Mouse (Mus musculus) spleen, adult 2 months (tissue): ENCODE measurements around the gene Smndc1. TPM values are rescaled to one million over a fixed set of nuclear protein-coding genes. Genes with fewer than 3 reads are reported as not detected.

ENCODE experiments used
- DNase-seq, 2 experiments: peaks; one replicate each; pipeline versions ENCODE4 v3.0.0 to v3.0.0-alpha.2; 2012 to 2021; ENCODE audit warnings: low spot score in 2 of 2, low read depth in 1 of 2
- H3K27ac ChIP-seq: fragments of 200-500 bp; 2 replicates; pipeline ENCODE4 v1.5.1; 2012; ENCODE audit warnings: low read length, inconsistent platforms; ENCODE audit not compliant: insufficient read depth
- H3K27me3 ChIP-seq: fragments of 200-500 bp; 2 replicates; pipeline ENCODE4 v1.6.1; 2012; ENCODE audit warnings: mild to moderate bottlenecking, moderate library complexity, low read length, inconsistent platforms; ENCODE audit not compliant: control insufficient read depth, insufficient read depth
- H3K36me3 ChIP-seq: fragments of 200-500 bp; 2 replicates; pipeline ENCODE4 v1.6.1; 2012; ENCODE audit warnings: mild to moderate bottlenecking, low read length, inconsistent platforms; ENCODE audit not compliant: control insufficient read depth, insufficient read depth
- H3K4me1 ChIP-seq: fragments of 200-500 bp; 2 replicates; pipeline ENCODE4 v1.6.1; 2011; ENCODE audit warnings: inconsistent platforms; ENCODE audit not compliant: control insufficient read depth, insufficient read depth, insufficient read length
- H3K4me3 ChIP-seq: fragments of 200-500 bp; 2 replicates; pipeline ENCODE4 v1.5.1; 2011; ENCODE audit warnings: mild to moderate bottlenecking, inconsistent platforms; ENCODE audit not compliant: insufficient read depth, insufficient read length; ENCODE audit errors: extremely low read depth
- CTCF ChIP-seq: fragments of 200-500 bp; IDR thresholded peaks from 2 replicates; pipeline ENCODE4 v1.5.1; 2011; ENCODE audit warnings: mild to moderate bottlenecking, inconsistent platforms; ENCODE audit not compliant: insufficient read depth, insufficient read length, insufficient replicate concordance; ENCODE audit errors: extremely low read depth
- POLR2A ChIP-seq: fragments of 200-500 bp; IDR thresholded peaks from 2 replicates; pipeline ENCODE4 v1.6.1; 2011; ENCODE audit warnings: low read depth, low read length, inconsistent platforms
- WGBS: fragments of 180-500 bp; shearing (Covaris S2); methylation state at CpG from one replicate; pipeline ENCODE4 v1.1.7; 2018; 5-methylcytosine and 5-hydroxymethylcytosine counted together
- polyA plus RNA-seq: library from polyadenylated mRNA; depleted of rRNA; stranded (reverse); fragments of >200 nt; gene quantifications from 2 replicates; pipeline ENCODE4 v1.2.3, GENCODE M21; 2012; rRNA removed

Smndc1 gene
- polyA plus RNA-seq, 1 experiment: 3.1 TPM

- H3K4me3 ChIP-seq: no peak overlapping the region
- no peak for DNase-seq
- TF ChIP-seq POLR2A (no peak), CTCF (no peak)
- WGBS: 96% methylated on average over 16 of the region's 16 CpGs
- no peak overlapping the region for H3K27ac ChIP-seq
- H3K36me3 ChIP-seq: peaks cover 4% of the 10 kb centered on the region; the same call in 1 of the 2 replicates
- no peaks in the 10 kb centered on the region for H3K4me1 ChIP-seq
- no peaks in the 10 kb centered on the region for H3K27me3 ChIP-seq
These were observed 46.3 kb downstream of the Smndc1 start for GRCm38 (mm10) chr19:53344062-53344461.

GRCm38 (mm10) chr19:53343174-53343881 lies 47.0 kb downstream of the Smndc1 start:
- Histone ChIP-seq H3K4me3 (no peak overlapping the region), H3K27me3 (no peaks in the 10 kb centered on the region), H3K27ac (no peak overlapping the region), H3K4me1 (no peaks in the 10 kb centered on the region), H3K36me3 (peaks cover 4% of the 10 kb centered on the region; the same call in 1 of the 2 replicates)
- 96% methylated on average over 13 of the region's 13 CpGs for WGBS
- TF ChIP-seq POLR2A (no peak), CTCF (no peak)
- DNase-seq: no peak

- Histone ChIP-seq H3K36me3 (no peaks in the 10 kb centered on the region), H3K4me3 (no peak overlapping the region), H3K27me3 (no peaks in the 10 kb centered on the region), H3K4me1 (no peaks in the 10 kb centered on the region), H3K27ac (no peak overlapping the region)
- 40% methylated on average over 6 of the region's 6 CpGs for WGBS
- no peak for DNase-seq
- no peak for TF ChIP-seq POLR2A
- no peak for TF ChIP-seq CTCF
These were observed 50.0 kb downstream of the Smndc1 start for GRCm38 (mm10) chr19:53340423-53340822.

GRCm38 (mm10) chr19:53335241-53335640 lies 55.1 kb downstream of the Smndc1 start:
- 94% methylated on average over 9 of the region's 9 CpGs for WGBS
- Histone ChIP-seq H3K27ac (no peak overlapping the region), H3K27me3 (no peaks in the 10 kb centered on the region), H3K4me3 (no peak overlapping the region), H3K36me3 (no peaks in the 10 kb centered on the region; the same call in 1 of the 2 replicates), H3K4me1 (0 out of 2 replicates have a peak, but pooled peaks cover 1% of the 10 kb centered on the region)
- DNase-seq: no peak
- TF ChIP-seq CTCF (no peak), POLR2A (no peak)

DNA sequence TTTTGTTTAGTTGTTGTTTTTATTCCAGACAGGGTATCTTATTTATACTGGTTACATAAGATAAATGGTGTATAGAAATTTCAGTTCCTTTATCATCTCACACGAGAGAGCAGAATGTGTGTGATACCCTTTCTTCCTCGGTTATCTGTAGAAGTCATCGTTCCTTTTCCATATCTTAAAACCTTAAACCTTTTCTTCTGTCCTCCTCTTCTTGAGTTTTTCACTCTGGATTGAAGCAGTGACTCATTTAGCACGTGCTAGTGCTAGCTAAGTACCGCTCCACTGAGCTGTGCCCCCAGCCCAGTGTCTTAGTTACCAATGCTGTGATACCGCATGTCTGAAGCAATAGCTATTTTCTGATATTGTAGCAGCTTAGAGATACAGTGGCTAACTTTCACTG lies 56.6 kb downstream of the Smndc1 start:
- 78% methylated on average over 6 of the region's 6 CpGs for WGBS
- TF ChIP-seq CTCF (no peak), POLR2A (no peak)
- Histone ChIP-seq H3K36me3 (no peaks in the 10 kb centered on the region; the same call in 1 of the 2 replicates), H3K4me1 (peaks cover 6% of the 10 kb centered on the region), H3K4me3 (no peak overlapping the region), H3K27me3 (no peaks in the 10 kb centered on the region), H3K27ac (no peak overlapping the region)
- DNase-seq: no peak

DNA sequence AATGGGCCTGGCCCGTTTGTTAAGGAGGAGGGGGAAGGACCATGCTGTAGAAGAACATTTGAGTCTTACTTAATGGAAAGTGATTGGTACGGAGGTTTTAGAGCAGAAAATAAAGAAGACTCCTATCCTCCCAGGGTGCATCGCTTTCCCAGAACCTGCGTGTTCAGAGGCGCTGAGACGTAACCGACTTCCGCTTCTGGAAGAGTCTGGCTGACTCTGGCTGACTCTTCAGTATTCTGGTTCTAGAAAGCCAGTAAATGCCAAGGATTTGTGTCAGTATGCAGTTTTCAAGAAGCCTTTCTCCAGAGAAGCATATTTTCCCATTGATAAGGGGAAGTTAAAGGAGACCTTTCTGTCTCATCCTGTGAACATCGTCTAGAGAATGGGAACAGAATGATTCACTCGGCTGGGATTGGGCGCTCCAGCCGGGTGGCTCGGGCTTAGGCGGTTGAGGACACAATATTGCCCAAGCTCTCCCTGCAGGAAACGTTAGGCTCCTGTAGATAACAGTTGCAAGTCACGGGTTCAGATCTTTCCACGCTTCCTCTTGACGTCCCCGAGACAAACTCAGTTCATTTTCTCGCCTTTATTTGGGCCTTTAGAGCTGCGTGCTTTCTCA lies 58.4 kb downstream of the Smndc1 start:
- no peaks in the 10 kb centered on the region for H3K27me3 ChIP-seq
- no peak overlapping the region for H3K4me3 ChIP-seq
- no peak for DNase-seq
- H3K4me1 ChIP-seq: peaks cover 6% of the 10 kb centered on the region
- no peak overlapping the region for H3K27ac ChIP-seq
- no peaks in the 10 kb centered on the region; the same call in 1 of the 2 replicates for H3K36me3 ChIP-seq
- WGBS: 90% methylated on average over 21 of the region's 21 CpGs
- TF ChIP-seq CTCF (no peak), POLR2A (no peak)

DNA sequence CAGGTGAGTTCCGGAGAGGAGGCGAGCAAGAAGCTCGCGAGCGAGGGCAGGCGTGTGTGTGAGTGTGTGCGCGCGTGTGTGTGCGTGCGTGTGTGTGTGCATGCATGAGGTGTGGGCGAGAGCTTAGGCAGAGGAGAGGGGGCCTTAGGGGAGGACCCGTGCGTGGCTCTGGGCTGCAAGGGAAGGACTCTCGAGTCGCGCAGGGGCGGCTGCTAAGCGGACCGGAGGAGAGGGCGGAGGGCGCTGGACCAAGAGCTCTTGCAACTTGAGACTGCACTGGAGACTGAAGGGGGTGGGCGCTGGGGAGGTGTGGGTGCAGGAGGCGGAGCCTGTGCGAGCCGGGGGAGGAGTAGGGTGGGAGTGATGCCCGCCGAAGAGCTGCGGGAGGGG lies 60.4 kb downstream of the Smndc1 start:
- Histone ChIP-seq H3K4me3 (peak overlapping the region; percentile 79), H3K27me3 (no peaks in the 10 kb centered on the region), H3K27ac (no peak overlapping the region), H3K36me3 (no peaks in the 10 kb centered on the region; the same call in 1 of the 2 replicates), H3K4me1 (peaks cover 6% of the 10 kb centered on the region)
- WGBS: under 1% methylated on average over 29 of the region's 29 CpGs
- DNase-seq: peak in 1 of 2 experiments; percentile 52
- TF ChIP-seq CTCF (no peak), POLR2A (no peak)

Other genes with a start within 250 kb of the Smndc1 start
- 10.9 and 12.7 TPM in 2 replicates for gene Mxi1, start 80.1 kb downstream of the Smndc1 start, polyA plus RNA-seq
- not detected in 2 replicates for gene Gm10197, start 18.8 kb downstream of the Smndc1 start, polyA plus RNA-seq
- 10.9 and 19.4 TPM in 2 replicates for gene Dusp5, start 138.5 kb upstream of the Smndc1 start, polyA plus RNA-seq
- gene Nutf2-ps1, start 198.5 kb upstream of the Smndc1 start, polyA plus RNA-seq: 63.5 and 68.4 TPM in 2 replicates
- 2.9 and 3.6 TPM in 2 replicates for gene Smc3, start 209.8 kb upstream of the Smndc1 start, polyA plus RNA-seq